Mouse (Mus musculus): Measurements from ENCODE around the gene Syk.

DNA sequence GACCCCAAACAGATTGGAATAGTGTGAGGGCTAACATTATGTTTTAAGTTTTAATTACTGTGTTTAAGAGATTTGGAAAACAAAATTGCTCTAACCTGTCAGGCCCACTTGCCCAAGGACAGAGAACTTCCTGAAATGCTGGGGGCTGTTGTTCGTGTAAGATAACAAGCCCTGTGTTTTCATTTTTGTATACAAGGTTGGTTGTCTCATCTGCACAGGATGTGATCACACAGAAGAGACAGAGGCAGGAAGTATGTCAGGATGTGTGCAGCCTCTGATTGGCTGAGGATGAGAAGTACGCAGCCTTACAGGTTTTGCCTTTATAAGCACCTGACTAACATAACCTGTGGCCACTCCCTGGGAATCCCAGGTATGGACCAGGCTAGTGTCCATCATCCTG lies 8.7 kb upstream of the Syk start:
- TF ChIP-seq GATA1 (IDR thresholded peaks at IDR 0.05; ENCODE audit: borderline replicate concordance, low read length) (no peak; the same call in 2 of the 3 replicates), FLI1 (IDR thresholded peaks at IDR 0.05; ENCODE audit: low read length) (0 out of 2 replicates have a peak, but pooled peaks have one; percentile 22)

Measured in megakaryocyte, embryonic 14.5 days (primary cell).